Mouse (Mus musculus): ENCODE results near the gene Cpsf2.

- TF ChIP-seq CTCF (IDR thresholded peaks at IDR 0.05; ENCODE audit: low read depth) (no peak), EP300 (optimal IDR thresholded peaks at IDR 0.05) (no peak)
Measured at GRCm38 (mm10) chr12:102000785-102001184, 25.0 kb downstream of the Cpsf2 start.
